Mouse (Mus musculus) lung, adult 2 months (tissue): Measurements from ENCODE around the gene Adamts4.
A peak's percentile ranks its signal among the peaks of the same experiment; 100 is the strongest.

Experiments used
- CTCF ChIP-seq: fragments of 200-500 bp; IDR thresholded peaks from 2 replicates; pipeline ENCODE4 v1.5.1; 2011; ENCODE audit warnings: mild to moderate bottlenecking, low read length, control low read depth; ENCODE audit not compliant: insufficient read depth
- POLR2A ChIP-seq: fragments of 200-500 bp; IDR thresholded peaks from 2 replicates; pipeline ENCODE4 v1.6.1; 2011; ENCODE audit warnings: low read depth, mild to moderate bottlenecking, control low read depth, low read length, borderline replicate concordance; ENCODE audit errors: extremely low read depth

GRCm38 (mm10) chr1:171234126-171234525, 16.1 kb upstream of the Adamts4 start, which contains the start of gene Fcer1g:
- TF ChIP-seq CTCF = no peak
- peak; percentile 43; the same call in 1 of the 2 replicates for TF ChIP-seq POLR2A
